Mouse (Mus musculus) adrenal gland, adult 10 weeks (tissue): Measurements from ENCODE around the gene Sh3bgrl2. TPM values are rescaled to one million over a fixed set of nuclear protein-coding genes. Genes with fewer than 3 reads are reported as not detected.

ENCODE experiments used
- polyA plus RNA-seq: library from polyadenylated mRNA; stranded (reverse); fragments of 350-450 nt; fragmentation: Illumina TruSeq; extraction: RNeasy Lipid Tissue Mini Kit (QIAGEN cat#74804); gene quantifications from one replicate; pipeline ENCODE4 v1.2.3, GENCODE M21; 2014; ENCODE audit warnings: low read depth, low replicate concordance

Gene Sh3bgrl2
- 22.0 TPM for polyA plus RNA-seq

DNA sequence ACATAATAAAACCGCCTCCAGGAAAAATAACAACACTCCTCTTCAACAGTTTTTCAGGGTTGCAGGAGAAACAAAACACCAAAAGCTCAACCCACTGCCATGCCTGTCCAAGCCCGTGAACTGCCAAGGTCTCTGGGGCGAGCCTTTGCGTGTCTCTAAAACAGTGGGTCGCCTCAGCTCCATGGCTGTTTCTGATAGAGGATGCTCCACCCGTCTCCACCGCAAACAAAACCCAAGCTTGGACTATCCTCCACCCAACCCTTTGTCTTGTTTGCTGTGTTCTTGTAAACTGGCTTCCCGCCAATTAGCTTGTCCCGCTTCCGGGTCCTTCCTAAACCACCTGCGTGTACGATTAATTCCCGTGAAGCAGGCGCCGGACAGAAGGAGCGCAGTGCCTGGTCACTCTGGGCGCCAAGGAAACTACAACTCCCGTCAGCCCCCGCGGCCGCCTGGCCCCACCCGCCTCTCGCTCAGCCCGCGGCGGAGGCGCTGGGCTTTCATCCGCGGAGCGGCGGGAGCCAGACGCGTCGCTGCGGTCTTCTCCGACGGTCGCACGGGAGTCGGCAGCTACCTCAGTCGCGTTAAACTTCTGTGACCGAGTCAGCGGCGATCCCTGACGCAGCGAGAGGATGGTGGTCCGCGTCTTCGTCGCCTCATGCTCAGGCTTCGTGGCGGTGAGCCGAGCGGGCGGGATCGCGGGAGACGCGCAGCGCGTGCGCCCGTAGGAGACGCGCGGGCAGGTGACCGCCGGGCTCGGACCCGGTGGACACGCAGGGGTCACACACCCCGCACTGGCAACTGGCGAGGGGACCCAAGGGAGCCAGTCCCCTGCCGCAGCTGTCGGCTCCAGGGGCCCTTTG lies at the start of gene Sh3bgrl2:
Gene Sh3bgrl2, plus strand, starts transcription at position 498 of the 860 bp plus-strand sequence.

Other genes with a start within 250 kb of the Sh3bgrl2 start
- 7.1 TPM for gene Lca5, start 107.2 kb upstream of the Sh3bgrl2 start, polyA plus RNA-seq